Mouse (Mus musculus): ENCODE data around the gene Xab2. TPM values are rescaled to one million over a fixed set of nuclear protein-coding genes. Genes with fewer than 3 reads are reported as not detected.

The Xab2 gene
- 70.7 and 75.6 TPM in 2 replicates for polyA plus RNA-seq (2012; rRNA removed)

GRCm38 (mm10) chr8:3621199-3621970 is at the start of gene Xab2, which contains the start of gene Pet100:
Xab2 (minus strand) TSS chr8:3621316.
Pet100 (plus strand) TSS chr8:3621548.

GRCm38 (mm10) chr8:3665507-3665906 is 44.4 kb upstream of the Xab2 start, which contains the start of gene Mcemp1:
Mcemp1 (plus strand) TSS chr8:3665754.

GRCm38 (mm10) chr8:3655526-3655925 is 34.4 kb upstream of the Xab2 start, which contains the start of gene Retn:
Retn (plus strand) TSS chr8:3655770.

GRCm38 (mm10) chr8:3630647-3631477 is 9.7 kb upstream of the Xab2 start, which contains the start of gene Stxbp2:
Stxbp2 (plus strand) TSS chr8:3630955.

GRCm38 (mm10) chr8:3625445-3625844 is 4.3 kb upstream of the Xab2 start, which contains the start of gene Pcp2:
Pcp2 (minus strand) TSS chr8:3625545.

GRCm38 (mm10) chr8:3586993-3587390 is 34.1 kb downstream of the Xab2 start, which contains the start of gene Camsap3:
Camsap3 (plus strand) TSS chr8:3587293.

GRCm38 (mm10) chr8:3567641-3568371 is 53.3 kb downstream of the Xab2 start, which contains the start of gene C330021F23Rik:
C330021F23Rik (plus strand) TSS chr8:3567990.

Other genes with a start within 250 kb of the Xab2 start
- gene Arhgef18, start 228.3 kb downstream of the Xab2 start, polyA plus RNA-seq (2012; rRNA removed), result 29.1 and 31.3 TPM in 2 replicates
- 4.2 and 4.9 TPM in 2 replicates for gene Pex11g, start 153.6 kb downstream of the Xab2 start, polyA plus RNA-seq (2012; rRNA removed)
- gene Tex45, start 150.5 kb downstream of the Xab2 start, polyA plus RNA-seq (2012; rRNA removed), result 0.26 and 0.36 TPM in 2 replicates
- gene Zfp358, start 128.2 kb downstream of the Xab2 start, polyA plus RNA-seq (2012; rRNA removed), result 102 and 108 TPM in 2 replicates
- gene Mcoln1, start 120.9 kb downstream of the Xab2 start, polyA plus RNA-seq (2012; rRNA removed), result 263 and 271 TPM in 2 replicates
- 47.3 and 60.4 TPM in 2 replicates for gene Pnpla6, start 105.9 kb downstream of the Xab2 start, polyA plus RNA-seq (2012; rRNA removed)
- 0.88 and 1.1 TPM in 2 replicates for gene C330021F23Rik, start 53.3 kb downstream of the Xab2 start, polyA plus RNA-seq (2012; rRNA removed)
- 65.6 and 66.3 TPM in 2 replicates for gene Camsap3, start 34.0 kb downstream of the Xab2 start, polyA plus RNA-seq (2012; rRNA removed)
- 58.7 and 80.5 TPM in 2 replicates for gene Pet100, start 232 bp upstream of the Xab2 start, polyA plus RNA-seq (2012; rRNA removed)
- gene Pcp2, start 4.2 kb upstream of the Xab2 start, polyA plus RNA-seq (2012; rRNA removed), result 0.82 and 1.9 TPM in 2 replicates
- gene Stxbp2, start 9.6 kb upstream of the Xab2 start, polyA plus RNA-seq (2012; rRNA removed), result 122 and 144 TPM in 2 replicates
- gene Retn, start 34.5 kb upstream of the Xab2 start, polyA plus RNA-seq (2012; rRNA removed), result 0.45 and 0.53 TPM in 2 replicates
- gene Mcemp1, start 44.4 kb upstream of the Xab2 start, polyA plus RNA-seq (2012; rRNA removed), result 0.32 and 0.35 TPM in 2 replicates
- 8.4 and 11.6 TPM in 2 replicates for gene Fcor, start 51.0 kb upstream of the Xab2 start, polyA plus RNA-seq (2012; rRNA removed)
- 51.9 and 54.3 TPM in 2 replicates for gene Trappc5, start 55.0 kb upstream of the Xab2 start, polyA plus RNA-seq (2012; rRNA removed)
- gene Fcer2a, start 72.9 kb upstream of the Xab2 start, polyA plus RNA-seq (2012; rRNA removed), result not detected in 2 replicates
- gene Clec4g, start 99.3 kb upstream of the Xab2 start, polyA plus RNA-seq (2012; rRNA removed), result 0.04 TPM in 1 of 2 replicates, not detected in the other
- 0.12 and 0.13 TPM in 2 replicates for gene Cd209a, start 127.7 kb upstream of the Xab2 start, polyA plus RNA-seq (2012; rRNA removed)
- not detected in 2 replicates for gene Cd209e, start 233.0 kb upstream of the Xab2 start, polyA plus RNA-seq (2012; rRNA removed)